ENCODE assay signal across 14 mouse cellular contexts in genomic region chr8:100206557-100207349, GRCm38 (mm10).
A peak's percentile ranks its signal among the peaks of the same experiment; 100 is the strongest.
DNase-seq lines count a peak whose midpoint lies in the region; ATAC-seq lines count a peak whose summit lies in the region.
"Had no signal": no experiment of that assay in that cellular context is flagged by ENCODE, and none has a peak within 500 bp of the region (broad histone marks: within the 10 kb centered on the region; RNA-seq: fewer than 3 reads in every experiment).

No protein-coding gene starts in this region.

- H3K9ac ChIP-seq in forebrain, embryonic 12.5 days, result no peak overlapping the region
- no peak overlapping the region for H3K9ac ChIP-seq in neural tube, embryonic 12.5 days
- H3K9ac ChIP-seq in limb, embryonic 12.5 days (replicated peaks), result no peak overlapping the region
- H3K9ac ChIP-seq: liver, embryonic 15.5 days; stomach, embryonic 15.5 days had no signal

- no peak overlapping the region for H3K4me3 ChIP-seq in forebrain, embryonic 12.5 days (replicated peaks)
- H3K4me3 ChIP-seq in forebrain, embryonic 10.5 days, result no peak overlapping the region
- no peak overlapping the region for H3K4me3 ChIP-seq in neural tube, embryonic 12.5 days
- no peak overlapping the region for H3K4me3 ChIP-seq in limb, embryonic 12.5 days (replicated peaks)
- H3K4me3 ChIP-seq: liver, embryonic 15.5 days; stomach, embryonic 15.5 days had no signal

- 0 out of 2 replicates have a peak, but pooled peaks have one; percentile 41 for ATAC-seq in forebrain, embryonic 12.5 days (ENCODE audit: low FRiP score)
- ATAC-seq in neural tube, embryonic 12.5 days (ENCODE audit: low FRiP score, low read depth), result 0 out of 2 replicates have a peak, but pooled peaks have one; percentile 50
- ATAC-seq in limb, embryonic 12.5 days (ENCODE audit: insufficient number of reproducible peaks, insufficient read depth, low FRiP score, low TSS enrichment, low read depth), result no peak; the same call in 1 of the 2 replicates
- ATAC-seq: intestine, embryonic 16.5 days had no signal

- WGBS in forebrain, embryonic 12.5 days, result 70% methylated on average over 2 of the region's 2 CpGs
- 84% methylated on average over 2 of the region's 2 CpGs for WGBS in forebrain, embryonic 10.5 days
- WGBS in neural tube, embryonic 12.5 days, result 41% methylated on average over 2 of the region's 2 CpGs
- 26% methylated on average over 2 of the region's 2 CpGs for WGBS in limb, embryonic 12.5 days

- no peaks in the 10 kb centered on the region for H3K4me1 ChIP-seq in forebrain, embryonic 12.5 days
- no peaks in the 10 kb centered on the region for H3K4me1 ChIP-seq in forebrain, embryonic 10.5 days
- no peaks in the 10 kb centered on the region for H3K4me1 ChIP-seq in neural tube, embryonic 12.5 days
- H3K4me1 ChIP-seq in limb, embryonic 12.5 days (replicated peaks), result no peaks in the 10 kb centered on the region; the same call in 1 of the 2 replicates
- H3K4me1 ChIP-seq: liver, embryonic 15.5 days; stomach, embryonic 15.5 days had no signal

- no peaks in the 10 kb centered on the region for H3K9me3 ChIP-seq in forebrain, embryonic 12.5 days
- no peaks in the 10 kb centered on the region for H3K9me3 ChIP-seq in forebrain, embryonic 10.5 days
- no peaks in the 10 kb centered on the region for H3K9me3 ChIP-seq in neural tube, embryonic 12.5 days
- H3K9me3 ChIP-seq in limb, embryonic 12.5 days, result no peaks in the 10 kb centered on the region
- H3K9me3 ChIP-seq: liver, embryonic 15.5 days; stomach, embryonic 15.5 days had no signal

- no peak overlapping the region for H3K27ac ChIP-seq in forebrain, embryonic 12.5 days
- H3K27ac ChIP-seq in forebrain, embryonic 10.5 days, result no peak overlapping the region
- no peak overlapping the region for H3K27ac ChIP-seq in neural tube, embryonic 12.5 days
- H3K27ac ChIP-seq in limb, embryonic 12.5 days, result peak overlapping the region; percentile 32; the same call in 1 of the 2 replicates
- H3K27ac ChIP-seq: liver, embryonic 15.5 days; stomach, embryonic 15.5 days had no signal

- DNase-seq in forebrain, embryonic 10.5 days (ENCODE audit: extremely low spot score, low spot score), result no peak
- DNase-seq in neural tube, embryonic 10.5 days (ENCODE audit: extremely low spot score, low spot score), result no peak
- DNase-seq in forelimb bud, embryonic 11.5 days (ENCODE audit: low read depth, low spot score), result peak; percentile 4
- DNase-seq in ovary, postnatal 36 days (ENCODE audit: low spot score), result no peak
- DNase-seq in lung, adult 18-20 months, result no peak
- DNase-seq: gastrocnemius, postnatal 25 days; kidney, postnatal 10 days had no signal

- no peaks in the 10 kb centered on the region for H3K36me3 ChIP-seq in forebrain, embryonic 12.5 days (replicated peaks)
- no peaks in the 10 kb centered on the region for H3K36me3 ChIP-seq in forebrain, embryonic 10.5 days (replicated peaks)
- no peaks in the 10 kb centered on the region for H3K36me3 ChIP-seq in neural tube, embryonic 12.5 days
- no peaks in the 10 kb centered on the region for H3K36me3 ChIP-seq in limb, embryonic 12.5 days
- H3K36me3 ChIP-seq: liver, embryonic 15.5 days; stomach, embryonic 15.5 days had no signal

- no peaks in the 10 kb centered on the region for H3K27me3 ChIP-seq in forebrain, embryonic 12.5 days
- no peaks in the 10 kb centered on the region for H3K27me3 ChIP-seq in forebrain, embryonic 10.5 days (ENCODE audit: poor library complexity, severe bottlenecking)
- H3K27me3 ChIP-seq in neural tube, embryonic 12.5 days (replicated peaks), result no peaks in the 10 kb centered on the region
- no peaks in the 10 kb centered on the region for H3K27me3 ChIP-seq in limb, embryonic 12.5 days
- H3K27me3 ChIP-seq: liver, embryonic 15.5 days; stomach, embryonic 15.5 days had no signal

- no peak overlapping the region for H3K4me2 ChIP-seq in forebrain, embryonic 12.5 days
- no peak overlapping the region for H3K4me2 ChIP-seq in neural tube, embryonic 12.5 days (replicated peaks)
- H3K4me2 ChIP-seq in limb, embryonic 12.5 days, result no peak overlapping the region
- H3K4me2 ChIP-seq: heart, embryonic 11.5 days; liver, embryonic 15.5 days; stomach, embryonic 15.5 days had no signal
